Mouse (Mus musculus): Measurements from ENCODE around the gene Clcn3.
"Not testable (repeated sequence)": the region's sequence is repeated elsewhere in the genome, so short reads cannot be mapped to it uniquely, and the experiment has no call there.

Gene Clcn3

GRCm38 (mm10) chr8:60982701-60983687 is at the start of gene Clcn3:
Gene Clcn3, minus strand, starts transcription at chr8:60983300.
- DNase-seq (ENCODE audit: low spot score in 2 of 2), result peak; percentile 96 to 98

- DNase-seq (ENCODE audit: low spot score in 2 of 2), result no peak
These were observed 13.4 kb upstream of the Clcn3 start for GRCm38 (mm10) chr8:60996468-60996867.

GRCm38 (mm10) chr8:60993639-60993986 is 10.5 kb upstream of the Clcn3 start:
- no peak for DNase-seq (ENCODE audit: low spot score in 2 of 2)

- DNase-seq (ENCODE audit: low spot score in 2 of 2), result peak; percentile 96 to 97
These were observed 10.0 kb upstream of the Clcn3 start, which contains the start of gene Nek1 for GRCm38 (mm10) chr8:60992910-60993638. Gene Nek1, plus strand, starts transcription at chr8:60993195.

GRCm38 (mm10) chr8:60992561-60992909 is 9.4 kb upstream of the Clcn3 start:
- DNase-seq (ENCODE audit: low spot score in 2 of 2), result no peak

GRCm38 (mm10) chr8:60984260-60985010 is 1.3 kb upstream of the Clcn3 start:
- DNase-seq (ENCODE audit: low spot score in 2 of 2), result not testable (repeated sequence)

- DNase-seq (ENCODE audit: low spot score in 2 of 2), result peak; percentile 30 to 41
These were observed 584 bp upstream of the Clcn3 start for GRCm38 (mm10) chr8:60983688-60984079.

- peak; percentile 26 to 59 for DNase-seq (ENCODE audit: low spot score in 2 of 2)
These were observed 1.7 kb downstream of the Clcn3 start for GRCm38 (mm10) chr8:60981388-60981787.

- no peak for DNase-seq (ENCODE audit: low spot score in 2 of 2)
These were observed 4.6 kb downstream of the Clcn3 start for GRCm38 (mm10) chr8:60978496-60978895.

GRCm38 (mm10) chr8:60976818-60977217 is 6.3 kb downstream of the Clcn3 start:
- no peak for DNase-seq (ENCODE audit: low spot score in 2 of 2)

- no peak for DNase-seq (ENCODE audit: low spot score in 2 of 2)
These were observed 8.3 kb downstream of the Clcn3 start for GRCm38 (mm10) chr8:60974837-60975236.

GRCm38 (mm10) chr8:60973448-60973847 is 9.7 kb downstream of the Clcn3 start:
- DNase-seq (ENCODE audit: low spot score in 2 of 2), result no peak

- no peak for DNase-seq (ENCODE audit: low spot score in 2 of 2)
These were observed 11.3 kb downstream of the Clcn3 start for GRCm38 (mm10) chr8:60971808-60972207.

GRCm38 (mm10) chr8:60969091-60969490 is 14.0 kb downstream of the Clcn3 start:
- no peak for DNase-seq (ENCODE audit: low spot score in 2 of 2)

- no peak for DNase-seq (ENCODE audit: low spot score in 2 of 2)
These were observed 17.4 kb downstream of the Clcn3 start for GRCm38 (mm10) chr8:60965741-60966140.

- no peak for DNase-seq (ENCODE audit: low spot score in 2 of 2)
These were observed 17.8 kb downstream of the Clcn3 start for GRCm38 (mm10) chr8:60965306-60965705.

GRCm38 (mm10) chr8:60964518-60964917 is 18.6 kb downstream of the Clcn3 start:
- DNase-seq (ENCODE audit: low spot score in 2 of 2), result no peak

- no peak for DNase-seq (ENCODE audit: low spot score in 2 of 2)
These were observed 19.2 kb downstream of the Clcn3 start for GRCm38 (mm10) chr8:60963931-60964330.

- DNase-seq (ENCODE audit: low spot score in 2 of 2), result no peak
These were observed 20.3 kb downstream of the Clcn3 start for GRCm38 (mm10) chr8:60962763-60963162.

GRCm38 (mm10) chr8:60956847-60957246 is 26.3 kb downstream of the Clcn3 start:
- peak in 1 of 2 experiments; percentile 17 for DNase-seq (ENCODE audit: low spot score in 2 of 2)

GRCm38 (mm10) chr8:60954281-60955014 is 28.7 kb downstream of the Clcn3 start:
- DNase-seq (ENCODE audit: low spot score in 2 of 2), result peak; percentile 33 to 61
